Mouse (Mus musculus) cortical plate, adult 2 months (tissue): ENCODE results near the gene Gm21974.

Source experiments
- CTCF ChIP-seq: fragments of 200-500 bp; IDR thresholded peaks from 2 replicates; pipeline ENCODE4 v1.5.1; 2011; ENCODE audit warnings: mild to moderate bottlenecking, control low read depth, low read length; ENCODE audit not compliant: insufficient read depth; ENCODE audit errors: extremely low read depth
- POLR2A ChIP-seq: fragments of 200-500 bp; IDR thresholded peaks from 2 replicates; pipeline ENCODE4 v1.6.1; 2011; ENCODE audit warnings: mild to moderate bottlenecking, low read length, control low read depth; ENCODE audit not compliant: insufficient read depth; ENCODE audit errors: extremely low read depth

- TF ChIP-seq CTCF (no peak), POLR2A (no peak)
Observed at GRCm38 (mm10) chr7:127928596-127928995, 33.3 kb upstream of the Gm21974 start.
